Mouse (Mus musculus): Measurements from ENCODE around the gene Polrmt. TPM values are rescaled to one million over a fixed set of nuclear protein-coding genes. Genes with fewer than 3 reads are reported as not detected.
"Not testable (repeated sequence)": the region's sequence is repeated elsewhere in the genome, so short reads cannot be mapped to it uniquely, and the experiment has no call there.

The Polrmt gene
- total and polyA plus RNA-seq, 2 experiments from 2014 or later = 29.7 to 36.5 TPM

GRCm38 (mm10) chr10:79760603-79761143, 14.3 kb upstream of the Polrmt start:
- H3K9ac ChIP-seq (replicated peaks; ENCODE audit: low read length) = no peak overlapping the region
- ATAC-seq = no peak
- H3K9me3 ChIP-seq (ENCODE audit: low read length) = no peaks in the 10 kb centered on the region
- no peak overlapping the region for H3K4me3 ChIP-seq (ENCODE audit: low read length)
- peaks cover 40% of the 10 kb centered on the region for H3K36me3 ChIP-seq (ENCODE audit: insufficient read depth, low read length)
- DNase-seq (ENCODE audit: low spot score) = no peak
- peaks cover 5% of the 10 kb centered on the region for H3K4me1 ChIP-seq (ENCODE audit: insufficient read depth, low read length)
- WGBS = 90% methylated on average over 11 of the region's 11 CpGs
- H3K27ac ChIP-seq = no peak overlapping the region
- TF ChIP-seq CTCF (IDR thresholded peaks at IDR 0.05; ENCODE audit: low read depth) = no peak
- no peak overlapping the region for H3K4me2 ChIP-seq (ENCODE audit: low read depth, low read length)
- H3K27me3 ChIP-seq (ENCODE audit: insufficient read depth, low read length) = no peaks in the 10 kb centered on the region

- peaks cover 40% of the 10 kb centered on the region for H3K36me3 ChIP-seq (ENCODE audit: insufficient read depth, low read length)
- H3K9ac ChIP-seq (replicated peaks; ENCODE audit: low read length); H3K4me3 ChIP-seq (ENCODE audit: low read length); H3K4me1 ChIP-seq (ENCODE audit: insufficient read depth, low read length); ATAC-seq; H3K27ac ChIP-seq; H3K27me3 ChIP-seq (ENCODE audit: insufficient read depth, low read length); H3K9me3 ChIP-seq (ENCODE audit: low read length); H3K4me2 ChIP-seq (ENCODE audit: low read depth, low read length); DNase-seq (ENCODE audit: low spot score): not testable (repeated sequence)
- WGBS = 93% methylated on average over 1 of the region's 1 CpGs
These were observed 13.3 kb upstream of the Polrmt start for GRCm38 (mm10) chr10:79759675-79760074.

DNA sequence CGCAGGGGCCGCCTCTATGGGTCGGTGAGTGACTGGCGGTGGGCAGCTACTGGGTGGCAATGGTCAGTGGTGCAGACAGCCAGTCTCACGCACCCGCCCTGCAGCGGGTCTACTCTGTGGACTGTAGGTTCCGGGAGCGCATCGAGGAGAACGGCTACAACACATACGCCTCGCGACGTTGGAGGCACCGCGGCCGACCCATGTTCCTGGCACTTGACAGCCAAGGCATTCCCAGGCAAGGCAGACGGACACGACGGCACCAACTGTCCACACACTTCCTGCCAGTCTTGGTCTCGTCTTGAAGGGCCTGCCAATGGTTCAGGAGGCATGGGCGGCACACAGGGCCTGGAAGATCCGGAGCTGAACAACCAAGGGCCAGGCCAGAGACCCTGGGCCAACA, 10.3 kb upstream of the Polrmt start:
- Histone ChIP-seq H3K4me1 (ENCODE audit: insufficient read depth, low read length) (no peaks in the 10 kb centered on the region), H3K27ac (no peak overlapping the region), H3K4me2 (ENCODE audit: low read depth, low read length) (no peak overlapping the region), H3K9me3 (ENCODE audit: low read length) (no peaks in the 10 kb centered on the region), H3K27me3 (ENCODE audit: insufficient read depth, low read length) (no peaks in the 10 kb centered on the region), H3K36me3 (ENCODE audit: insufficient read depth, low read length) (peaks cover 35% of the 10 kb centered on the region), H3K4me3 (ENCODE audit: low read length) (no peak overlapping the region), H3K9ac (replicated peaks; ENCODE audit: low read length) (no peak overlapping the region)
- no peak for TF ChIP-seq CTCF (IDR thresholded peaks at IDR 0.05; ENCODE audit: low read depth)
- no peak for DNase-seq (ENCODE audit: low spot score)
- no peak for ATAC-seq
- 88% methylated on average over 24 of the region's 24 CpGs for WGBS

DNA sequence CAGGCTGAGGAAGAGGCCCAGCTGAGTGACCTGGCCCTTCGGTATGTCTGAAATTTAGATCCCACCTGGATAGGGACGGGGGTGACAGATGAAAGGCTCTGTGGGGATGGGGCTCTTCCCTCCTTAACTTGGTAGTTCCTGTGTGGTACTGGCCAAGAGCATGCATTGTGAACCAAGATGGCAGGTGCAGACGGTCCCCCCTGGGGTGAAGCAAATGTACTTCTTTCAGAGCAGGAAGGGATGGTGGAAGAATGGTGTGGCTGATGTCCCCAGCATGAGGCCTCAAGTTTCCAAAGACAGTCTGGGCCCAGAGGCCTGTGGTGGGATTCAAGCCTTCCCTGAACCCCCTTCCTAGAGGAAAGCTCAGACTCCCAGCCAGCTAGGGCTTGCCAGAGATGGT, 9.5 kb upstream of the Polrmt start:
- DNase-seq (ENCODE audit: low spot score) = no peak
- Histone ChIP-seq H3K27ac (no peak overlapping the region), H3K36me3 (ENCODE audit: insufficient read depth, low read length) (peaks cover 27% of the 10 kb centered on the region), H3K9ac (replicated peaks; ENCODE audit: low read length) (no peak overlapping the region), H3K4me1 (ENCODE audit: insufficient read depth, low read length) (no peaks in the 10 kb centered on the region), H3K4me2 (ENCODE audit: low read depth, low read length) (no peak overlapping the region), H3K4me3 (ENCODE audit: low read length) (no peak overlapping the region), H3K27me3 (ENCODE audit: insufficient read depth, low read length) (no peaks in the 10 kb centered on the region), H3K9me3 (ENCODE audit: low read length) (no peaks in the 10 kb centered on the region)
- peak; percentile 20; the same call in 1 of the 2 replicates for ATAC-seq
- TF ChIP-seq CTCF (IDR thresholded peaks at IDR 0.05; ENCODE audit: low read depth) = no peak
- WGBS = 82% methylated on average over 3 of the region's 3 CpGs

DNA sequence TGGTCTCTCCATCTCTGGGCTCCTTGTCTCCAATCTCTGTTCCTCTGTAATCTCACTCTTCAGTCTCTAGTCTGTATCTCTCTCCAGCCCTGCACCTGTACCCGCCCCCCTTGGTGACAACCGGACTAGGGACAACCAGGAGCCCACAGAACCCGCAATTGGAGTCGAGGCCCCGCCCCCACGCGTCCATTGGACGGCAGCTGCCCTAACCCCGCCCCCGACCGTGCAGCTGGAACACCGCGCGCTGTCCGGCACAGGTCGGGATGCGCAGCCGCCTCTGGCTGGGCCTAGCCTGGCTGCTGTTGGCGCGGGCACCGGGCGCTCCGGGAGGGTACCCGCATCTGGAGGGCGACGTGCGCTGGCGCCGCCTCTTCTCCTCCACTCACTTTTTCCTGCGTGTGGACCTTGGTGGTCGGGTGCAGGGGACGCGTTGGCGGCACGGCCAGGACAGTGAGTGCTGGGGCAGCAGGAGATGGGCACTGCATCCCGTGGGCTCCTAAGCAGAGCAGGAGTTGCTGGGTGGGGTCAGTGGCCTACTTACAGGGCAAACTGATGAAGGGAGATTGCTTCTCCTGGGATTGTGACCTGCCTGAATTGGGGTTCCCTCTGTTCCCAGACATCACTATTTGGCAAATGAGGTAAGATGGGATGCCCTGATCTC, 8.6 kb upstream of the Polrmt start, which contains the start of gene Fgf22:
Fgf22 (plus strand) TSS at position 221 of the 661 bp plus-strand sequence.
- no peak for TF ChIP-seq CTCF (IDR thresholded peaks at IDR 0.05; ENCODE audit: low read depth)
- H3K27ac ChIP-seq = no peak within 1 kb of the TSS
- peak within 1 kb of the TSS; percentile 51 for H3K9ac ChIP-seq (replicated peaks; ENCODE audit: low read length)
- no peaks in the 10 kb centered on the region for H3K27me3 ChIP-seq (ENCODE audit: insufficient read depth, low read length)
- DNase-seq (ENCODE audit: low spot score) (peak; percentile 77), ATAC-seq (peak; percentile 78)
- H3K9me3 ChIP-seq (ENCODE audit: low read length) = no peaks in the 10 kb centered on the region
- no peaks in the 10 kb centered on the region for H3K4me1 ChIP-seq (ENCODE audit: insufficient read depth, low read length)
- 1% methylated on average over 36 of the region's 36 CpGs for WGBS
- peak within 1 kb of the TSS; percentile 63 for H3K4me2 ChIP-seq (ENCODE audit: low read depth, low read length)
- H3K36me3 ChIP-seq (ENCODE audit: insufficient read depth, low read length) = peaks cover 20% of the 10 kb centered on the region
- H3K4me3 ChIP-seq (ENCODE audit: low read length) = peak within 1 kb of the TSS; percentile 37

DNA sequence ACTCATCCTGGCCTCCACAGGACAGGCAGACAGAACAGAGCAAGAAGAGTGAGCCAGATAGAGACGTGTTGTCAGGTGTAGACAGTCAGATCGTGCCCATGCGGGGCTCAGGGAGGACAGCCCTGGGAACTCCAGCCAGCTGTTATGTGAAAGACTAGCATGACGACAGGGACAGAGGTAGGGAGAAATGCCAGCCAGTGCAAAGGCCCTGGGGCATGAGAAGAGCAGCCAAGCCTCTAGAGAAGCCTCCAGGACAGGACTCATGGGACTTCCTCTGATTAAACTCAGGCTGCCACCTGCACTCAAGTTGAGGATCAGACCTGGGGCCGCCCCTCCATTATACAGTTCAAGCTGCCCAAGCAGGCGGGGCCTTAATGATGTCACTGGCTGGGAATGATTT, 2.1 kb upstream of the Polrmt start:
- no peaks in the 10 kb centered on the region; the same call in 1 of the 2 replicates for H3K36me3 ChIP-seq (ENCODE audit: insufficient read depth, low read length)
- ATAC-seq = no peak

DNA sequence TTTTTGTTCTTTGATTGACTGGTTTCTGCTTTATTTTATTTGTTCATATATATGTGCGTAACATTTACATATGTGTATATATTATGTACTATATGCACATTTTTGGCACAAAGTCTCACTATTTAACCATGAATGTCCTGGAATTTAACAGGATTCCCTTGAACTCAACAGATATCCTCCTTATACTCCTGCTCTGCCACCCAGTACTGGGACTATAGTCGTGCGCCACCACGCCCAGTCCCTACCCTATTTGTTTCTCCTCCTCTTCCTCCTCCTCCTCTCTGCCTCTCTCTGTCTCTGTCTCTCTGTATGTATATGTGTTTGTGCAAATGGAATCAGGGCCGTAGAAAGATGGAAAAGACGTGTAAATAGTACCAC, 382 bp upstream of the Polrmt start:
- no peak overlapping the region for H3K27ac ChIP-seq
- peaks cover 4% of the 10 kb centered on the region for H3K36me3 ChIP-seq (ENCODE audit: insufficient read depth, low read length)
- H3K27me3 ChIP-seq (ENCODE audit: insufficient read depth, low read length) = no peaks in the 10 kb centered on the region
- peak overlapping the region; percentile 59 for H3K4me3 ChIP-seq (ENCODE audit: low read length)
- peaks cover 3% of the 10 kb centered on the region; the same call in 1 of the 2 replicates for H3K4me1 ChIP-seq (ENCODE audit: insufficient read depth, low read length)
- H3K4me2 ChIP-seq (ENCODE audit: low read depth, low read length) = peak overlapping the region; percentile 77
- no peak for TF ChIP-seq CTCF (IDR thresholded peaks at IDR 0.05; ENCODE audit: low read depth)
- peak; percentile 40; the same call in 1 of the 2 replicates for ATAC-seq
- DNase-seq (ENCODE audit: low spot score) = no peak
- 20% methylated on average over 6 of the region's 6 CpGs for WGBS
- H3K9ac ChIP-seq (replicated peaks; ENCODE audit: low read length) = 0 out of 2 replicates have a peak overlapping the region, but pooled peaks have one; percentile 28
- no peaks in the 10 kb centered on the region for H3K9me3 ChIP-seq (ENCODE audit: low read length)

More for the DNA sequence above, 2.1 kb upstream of the Polrmt start:
- H3K4me1 ChIP-seq (ENCODE audit: insufficient read depth, low read length) = peaks cover 3% of the 10 kb centered on the region; the same call in 1 of the 2 replicates
- no peak overlapping the region for H3K27ac ChIP-seq
- H3K9ac ChIP-seq (replicated peaks; ENCODE audit: low read length) = no peak overlapping the region
- no peaks in the 10 kb centered on the region for H3K9me3 ChIP-seq (ENCODE audit: low read length)
- WGBS = 77% methylated on average over 6 of the region's 6 CpGs
- TF ChIP-seq CTCF (IDR thresholded peaks at IDR 0.05; ENCODE audit: low read depth) = no peak
- DNase-seq (ENCODE audit: low spot score) = no peak
- no peak overlapping the region for H3K4me3 ChIP-seq (ENCODE audit: low read length)
- H3K4me2 ChIP-seq (ENCODE audit: low read depth, low read length) = no peak overlapping the region
- H3K27me3 ChIP-seq (ENCODE audit: insufficient read depth, low read length) = no peaks in the 10 kb centered on the region

Measured in hindbrain, postnatal 0 days (tissue).